Mouse (Mus musculus) MN1 (cell line): Measurements from ENCODE around the gene Gm10310.
"Not testable (repeated sequence)": the region's sequence is repeated elsewhere in the genome, so short reads cannot be mapped to it uniquely, and the experiment has no call there.

ENCODE experiments used
- DNase-seq: peaks from one replicate; pipeline ENCODE4 v3.0.0-alpha.2; 2016; ENCODE audit warnings: low spot score

The Gm10310 gene

DNA sequence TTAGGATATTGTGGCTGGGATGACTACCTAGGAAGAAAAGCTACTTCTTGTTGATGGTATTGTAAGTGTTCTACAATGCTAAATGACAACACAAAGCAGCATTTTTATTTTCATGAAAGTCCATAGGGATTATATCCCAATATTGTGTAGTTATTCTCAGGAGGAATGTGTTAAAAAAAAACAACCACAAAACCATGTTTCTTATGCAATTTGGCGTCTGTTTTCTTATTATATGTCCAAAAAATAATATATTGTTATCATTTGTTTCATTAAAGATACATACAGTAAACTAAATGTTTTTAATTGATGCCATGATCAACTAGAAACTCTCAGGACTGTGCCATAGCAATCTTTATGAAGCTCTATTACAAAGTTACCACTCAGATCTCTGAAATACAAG, at the start of gene Gm10310:
Gene Gm10310, minus strand, starts transcription at position 101 of the 400 bp plus-strand sequence.
- not testable (repeated sequence) for DNase-seq

DNA sequence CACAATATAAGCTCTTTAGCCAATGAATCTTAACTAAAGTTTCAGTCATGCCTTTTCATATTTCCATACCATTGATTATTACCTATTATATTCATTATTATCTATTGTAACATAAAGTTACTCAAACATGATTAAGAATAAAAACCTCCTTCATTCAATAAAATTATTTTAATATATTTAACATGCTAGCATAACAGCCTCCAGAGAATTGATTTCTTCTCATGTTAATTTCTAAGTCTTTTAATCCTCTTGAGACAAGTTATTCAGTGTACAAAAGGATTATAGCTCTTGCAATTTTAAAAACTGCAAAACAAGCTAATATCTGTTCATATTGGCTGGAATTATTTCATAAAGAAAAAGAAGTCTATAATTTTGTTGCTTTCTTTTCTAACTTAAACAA, 45.2 kb upstream of the Gm10310 start, which contains the start of gene Olfr821:
Gene Olfr821, plus strand, starts transcription at position 301 of the 400 bp plus-strand sequence.
- no peak for DNase-seq

DNA sequence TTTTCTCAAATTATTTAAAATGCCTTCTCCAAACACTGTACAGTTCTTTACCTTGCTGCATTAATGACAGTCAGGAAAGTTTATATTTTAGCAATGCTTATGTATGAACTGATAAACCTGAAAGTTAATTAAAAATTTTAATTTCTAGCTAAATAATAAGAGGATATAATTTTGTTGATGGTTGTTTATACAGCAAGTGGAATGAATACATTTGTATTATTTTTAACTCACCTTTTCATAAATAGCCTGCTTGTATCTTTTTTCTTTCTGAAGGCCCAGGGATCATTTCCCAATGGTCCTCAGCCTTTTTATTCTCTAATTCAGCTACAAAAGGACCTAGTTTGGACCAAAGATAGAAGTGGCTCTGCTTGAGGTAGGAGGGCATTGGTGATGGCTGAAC, 27.5 kb upstream of the Gm10310 start, which contains the start of gene Olfr820:
Gene Olfr820, plus strand, starts transcription at position 301 of the 400 bp plus-strand sequence.
- no peak for DNase-seq

DNA sequence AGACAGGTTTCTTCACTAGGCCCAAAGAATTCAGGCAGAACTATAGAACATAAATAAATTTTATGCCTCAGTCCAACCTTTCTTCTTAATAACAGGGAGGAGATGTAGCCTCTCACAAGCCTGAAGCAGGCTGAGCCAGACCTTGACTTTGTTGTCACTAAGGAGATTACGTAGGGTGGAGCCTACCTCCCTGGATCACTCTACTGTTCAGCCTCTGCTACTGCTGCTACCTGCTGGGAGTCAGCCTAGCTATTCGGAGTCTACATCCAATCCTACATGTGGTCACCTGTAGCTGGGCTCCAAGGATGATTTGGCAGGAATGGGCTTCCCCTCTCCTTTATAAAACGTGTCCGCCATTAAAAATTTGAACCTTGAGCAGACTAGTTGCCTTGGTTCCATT, 20.5 kb upstream of the Gm10310 start:
- DNase-seq, result not testable (repeated sequence)

DNA sequence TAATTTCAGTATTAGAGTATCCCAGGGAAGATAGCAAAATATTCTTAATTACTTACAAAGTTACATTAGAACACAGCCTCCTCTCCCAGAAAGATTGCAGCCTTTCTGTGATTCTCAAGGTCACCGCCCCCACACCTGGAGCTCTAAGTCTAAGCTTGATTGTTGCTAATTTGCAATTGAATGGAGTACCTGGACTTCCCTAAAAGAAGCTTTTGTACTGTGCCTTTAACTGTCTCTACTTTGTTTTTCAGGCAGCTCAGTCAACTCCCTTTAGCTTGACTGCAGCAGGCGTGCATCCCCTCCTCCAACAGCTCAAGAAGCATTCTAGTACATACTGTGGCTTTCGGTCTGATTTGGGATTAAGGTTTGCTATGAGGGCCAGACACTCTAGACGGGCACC, 19.2 kb upstream of the Gm10310 start:
- not testable (repeated sequence) for DNase-seq

DNA sequence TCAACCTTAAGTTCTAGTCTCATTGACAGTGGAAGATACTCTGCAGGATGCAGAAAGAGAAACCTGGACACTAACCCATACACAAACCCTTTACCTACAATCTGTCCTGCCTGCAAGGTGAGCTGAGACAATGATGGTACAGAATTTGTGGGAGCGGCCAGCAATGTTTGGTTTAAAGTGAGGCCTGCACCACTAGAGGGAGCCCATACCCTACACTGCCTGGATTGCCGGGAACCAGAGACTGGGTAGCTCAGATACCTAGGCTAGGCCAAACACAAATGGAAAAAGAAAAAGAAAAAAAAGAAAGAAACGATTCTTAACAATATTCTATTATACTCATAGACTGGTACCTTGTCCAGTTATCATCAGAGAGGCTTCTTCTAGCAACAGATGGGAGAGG, 3.0 kb downstream of the Gm10310 start:
- not testable (repeated sequence) for DNase-seq

DNA sequence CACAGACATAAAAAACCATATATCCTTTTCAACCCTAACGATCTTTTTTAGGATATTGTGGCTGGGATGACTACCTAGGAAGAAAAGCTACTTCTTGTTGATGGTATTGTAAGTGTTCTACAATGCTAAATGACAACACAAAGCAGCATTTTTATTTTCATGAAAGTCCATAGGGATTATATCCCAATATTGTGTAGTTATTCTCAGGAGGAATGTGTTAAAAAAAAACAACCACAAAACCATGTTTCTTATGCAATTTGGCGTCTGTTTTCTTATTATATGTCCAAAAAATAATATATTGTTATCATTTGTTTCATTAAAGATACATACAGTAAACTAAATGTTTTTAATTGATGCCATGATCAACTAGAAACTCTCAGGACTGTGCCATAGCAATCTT, 8.8 kb downstream of the Gm10310 start, which contains the start of gene Olfr247:
Gene Olfr247, minus strand, starts transcription at position 101 of the 400 bp plus-strand sequence.
- not testable (repeated sequence) for DNase-seq

DNA sequence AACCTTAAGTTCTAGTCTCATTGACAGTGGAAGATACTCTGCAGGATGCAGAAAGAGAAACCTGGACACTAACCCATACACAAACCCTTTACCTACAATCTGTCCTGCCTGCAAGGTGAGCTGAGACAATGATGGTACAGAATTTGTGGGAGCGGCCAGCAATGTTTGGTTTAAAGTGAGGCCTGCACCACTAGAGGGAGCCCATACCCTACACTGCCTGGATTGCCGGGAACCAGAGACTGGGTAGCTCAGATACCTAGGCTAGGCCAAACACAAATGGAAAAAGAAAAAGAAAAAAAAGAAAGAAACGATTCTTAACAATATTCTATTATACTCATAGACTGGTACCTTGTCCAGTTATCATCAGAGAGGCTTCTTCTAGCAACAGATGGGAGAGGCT, 11.9 kb downstream of the Gm10310 start:
- DNase-seq, result not testable (repeated sequence)

DNA sequence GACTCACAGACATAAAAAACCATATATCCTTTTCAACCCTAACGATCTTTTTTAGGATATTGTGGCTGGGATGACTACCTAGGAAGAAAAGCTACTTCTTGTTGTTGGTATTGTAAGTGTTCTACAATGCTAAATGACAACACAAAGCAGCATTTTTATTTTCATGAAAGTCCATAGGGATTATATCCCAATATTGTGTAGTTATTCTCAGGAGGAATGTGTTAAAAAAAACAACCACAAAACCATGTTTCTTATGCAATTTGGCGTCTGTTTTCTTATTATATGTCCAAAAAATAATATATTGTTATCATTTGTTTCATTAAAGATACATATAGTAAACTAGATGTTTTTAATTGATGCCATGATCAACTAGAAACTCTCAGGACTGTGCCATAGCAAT, 17.7 kb downstream of the Gm10310 start, which contains the start of gene Olfr819:
Gene Olfr819, minus strand, starts transcription at position 101 of the 400 bp plus-strand sequence.
- DNase-seq, result not testable (repeated sequence)

DNA sequence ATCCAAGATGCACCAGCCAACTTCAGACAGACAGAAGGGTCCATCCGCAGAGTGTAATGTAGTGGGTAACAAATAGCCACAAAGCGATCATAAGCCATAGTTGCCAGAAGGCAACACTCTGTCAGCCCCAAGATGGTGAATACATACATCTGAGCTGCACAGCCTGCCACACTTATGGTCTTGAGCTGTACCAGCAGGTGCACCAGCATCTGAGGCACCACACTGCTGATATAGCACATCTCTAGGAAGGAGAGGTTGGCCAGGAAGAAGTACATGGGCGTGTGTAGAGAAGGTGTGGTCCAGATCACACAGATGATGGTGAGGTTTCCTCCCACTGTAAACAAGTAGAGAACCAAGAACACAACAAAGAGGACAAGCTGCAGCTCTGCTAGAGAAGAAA, 18.6 kb downstream of the Gm10310 start:
- DNase-seq, result not testable (repeated sequence)

DNA sequence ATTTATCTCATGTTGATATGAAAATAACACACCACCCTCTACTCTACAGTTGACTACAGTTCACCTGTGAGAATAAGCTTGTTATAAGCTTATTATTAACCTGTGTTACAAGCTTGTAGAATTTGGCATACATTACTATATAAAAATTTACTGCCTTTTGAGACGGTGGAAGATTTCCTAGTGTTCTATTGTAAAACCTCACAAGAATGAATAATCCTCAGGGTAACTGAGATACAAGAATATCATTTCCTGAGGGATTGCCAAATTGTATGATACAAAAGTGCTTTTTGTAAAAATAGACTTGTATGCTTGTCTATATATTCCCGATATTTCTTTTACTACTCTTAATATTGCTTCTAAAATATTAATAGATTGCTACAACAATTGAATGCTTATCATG, 35.9 kb downstream of the Gm10310 start, which contains the start of gene Olfr818:
Gene Olfr818, minus strand, starts transcription at position 101 of the 400 bp plus-strand sequence.
- DNase-seq, result no peak
